Mouse (Mus musculus) ES-Bruce4 (cell line): ENCODE measurements around the gene Gm11146. TPM values are rescaled to one million over a fixed set of nuclear protein-coding genes. Genes with fewer than 3 reads are reported as not detected.

Source experiments
- H3K27ac ChIP-seq: 2 replicates; pipeline ENCODE4 v1.5.1; 2012; ENCODE audit warnings: low read length, inconsistent platforms; ENCODE audit not compliant: insufficient read depth
- H3K27me3 ChIP-seq: 2 replicates; pipeline ENCODE4 v1.6.1; 2012; ENCODE audit warnings: mild to moderate bottlenecking, low read length, inconsistent platforms; ENCODE audit not compliant: control insufficient read depth, poor library complexity, insufficient read depth, severe bottlenecking
- H3K36me3 ChIP-seq: 2 replicates; pipeline ENCODE4 v1.6.1; 2012; ENCODE audit warnings: inconsistent platforms, mild to moderate bottlenecking, low read length, moderate library complexity; ENCODE audit not compliant: control insufficient read depth, poor library complexity, insufficient read depth, severe bottlenecking
- H3K4me1 ChIP-seq: one replicate; pipeline ENCODE4 v1.8.1; 2011; ENCODE audit warnings: low read length; ENCODE audit not compliant: control insufficient read depth, insufficient read depth
- H3K4me3 ChIP-seq: 2 replicates; pipeline ENCODE4 v1.5.1; 2011; ENCODE audit warnings: low read depth, mild to moderate bottlenecking, low read length
- H3K9ac ChIP-seq: 2 replicates; pipeline ENCODE4 v1.6.1; 2012; ENCODE audit warnings: low read depth, mild to moderate bottlenecking, inconsistent platforms; ENCODE audit not compliant: poor library complexity, severe bottlenecking
- H3K9me3 ChIP-seq: replicated peaks from 2 replicates; pipeline ENCODE4 v1.6.1; 2012; ENCODE audit warnings: mild to moderate bottlenecking, low read length, inconsistent platforms; ENCODE audit not compliant: control insufficient read depth, poor library complexity, insufficient read depth, severe bottlenecking
- CTCF ChIP-seq: IDR thresholded peaks from one replicate; pipeline ENCODE4 v1.8.1; 2011; ENCODE audit warnings: low read depth, low read length
- EP300 ChIP-seq: IDR thresholded peaks from 2 replicates; pipeline ENCODE4 v1.6.1; 2011; ENCODE audit warnings: low read depth, low read length; ENCODE audit not compliant: insufficient read depth
- POLR2A ChIP-seq: IDR thresholded peaks from one replicate; pipeline ENCODE4 v1.8.1; 2011; ENCODE audit warnings: low read length; ENCODE audit not compliant: insufficient read depth
- polyA plus RNA-seq: library from polyadenylated mRNA; stranded (reverse); fragments of >200 nt; gene quantifications from 2 replicates; pipeline ENCODE4 v1.2.4, GENCODE M21; 2011; ENCODE audit warnings: low read depth; ENCODE audit not compliant: missing spikeins, insufficient read depth, insufficient read length

The Gm11146 gene
- polyA plus RNA-seq, 1 experiment = not detected

- TF ChIP-seq POLR2A (no peak), EP300 (no peak), CTCF (no peak)
- Histone ChIP-seq H3K9ac (no peak overlapping the region), H3K36me3 (no peaks in the 10 kb centered on the region)
Measured at GRCm38 (mm10) chr16:77643871-77644720, 42.2 kb upstream of the Gm11146 start.

GRCm38 (mm10) chr16:77643036-77643870 is 41.4 kb upstream of the Gm11146 start:
- no peaks in the 10 kb centered on the region for H3K36me3 ChIP-seq
- no peaks in the 10 kb centered on the region for H3K4me1 ChIP-seq
- H3K4me3 ChIP-seq = no peak overlapping the region
- no peak overlapping the region for H3K9ac ChIP-seq
- no peaks in the 10 kb centered on the region for H3K9me3 ChIP-seq
- H3K27me3 ChIP-seq = no peaks in the 10 kb centered on the region; the same call in 1 of the 2 replicates
- no peak for TF ChIP-seq EP300
- no peak for TF ChIP-seq CTCF
- no peak for TF ChIP-seq POLR2A
- H3K27ac ChIP-seq = no peak overlapping the region

More at GRCm38 (mm10) chr16:77643871-77644720, 42.2 kb upstream of the Gm11146 start:
- no peaks in the 10 kb centered on the region; the same call in 1 of the 2 replicates for H3K27me3 ChIP-seq
- no peaks in the 10 kb centered on the region for H3K9me3 ChIP-seq
- no peak overlapping the region for H3K27ac ChIP-seq
- H3K4me1 ChIP-seq = no peaks in the 10 kb centered on the region
- peak overlapping the region; percentile 14 for H3K4me3 ChIP-seq

- no peaks in the 10 kb centered on the region for H3K27me3 ChIP-seq
- H3K9me3 ChIP-seq = no peaks in the 10 kb centered on the region
- no peaks in the 10 kb centered on the region for H3K36me3 ChIP-seq
- no peak overlapping the region for H3K27ac ChIP-seq
- H3K9ac ChIP-seq = no peak overlapping the region
- no peak for TF ChIP-seq CTCF
- no peak for TF ChIP-seq EP300
- TF ChIP-seq POLR2A = no peak
- no peak overlapping the region for H3K4me3 ChIP-seq
- no peaks in the 10 kb centered on the region for H3K4me1 ChIP-seq
Measured at GRCm38 (mm10) chr16:77636497-77636896, 34.6 kb upstream of the Gm11146 start.

- no peaks in the 10 kb centered on the region for H3K4me1 ChIP-seq
Measured at GRCm38 (mm10) chr16:77632315-77632881, 30.5 kb upstream of the Gm11146 start.

GRCm38 (mm10) chr16:77622681-77623080 is 20.8 kb upstream of the Gm11146 start:
- H3K4me1 ChIP-seq = no peaks in the 10 kb centered on the region
- no peak overlapping the region for H3K27ac ChIP-seq
- no peak overlapping the region for H3K9ac ChIP-seq
- no peak for TF ChIP-seq EP300
- no peak for TF ChIP-seq POLR2A
- no peak for TF ChIP-seq CTCF
- no peak overlapping the region for H3K4me3 ChIP-seq
- no peaks in the 10 kb centered on the region for H3K9me3 ChIP-seq
- H3K36me3 ChIP-seq = no peaks in the 10 kb centered on the region
- H3K27me3 ChIP-seq = no peaks in the 10 kb centered on the region

More at GRCm38 (mm10) chr16:77632315-77632881, 30.5 kb upstream of the Gm11146 start:
- no peaks in the 10 kb centered on the region for H3K9me3 ChIP-seq
- no peak overlapping the region for H3K9ac ChIP-seq
- H3K27ac ChIP-seq = no peak overlapping the region
- H3K36me3 ChIP-seq = no peaks in the 10 kb centered on the region
- TF ChIP-seq CTCF (no peak), EP300 (no peak), POLR2A (no peak)
- no peaks in the 10 kb centered on the region for H3K27me3 ChIP-seq
- no peak overlapping the region for H3K4me3 ChIP-seq
